Mouse (Mus musculus): ENCODE measurements around the gene Ccr2. TPM values are rescaled to one million over a fixed set of nuclear protein-coding genes. Genes with fewer than 3 reads are reported as not detected.

Ccr2 gene
- polyA plus RNA-seq, 1 experiment from 2014 or later: 0.23 TPM

DNA sequence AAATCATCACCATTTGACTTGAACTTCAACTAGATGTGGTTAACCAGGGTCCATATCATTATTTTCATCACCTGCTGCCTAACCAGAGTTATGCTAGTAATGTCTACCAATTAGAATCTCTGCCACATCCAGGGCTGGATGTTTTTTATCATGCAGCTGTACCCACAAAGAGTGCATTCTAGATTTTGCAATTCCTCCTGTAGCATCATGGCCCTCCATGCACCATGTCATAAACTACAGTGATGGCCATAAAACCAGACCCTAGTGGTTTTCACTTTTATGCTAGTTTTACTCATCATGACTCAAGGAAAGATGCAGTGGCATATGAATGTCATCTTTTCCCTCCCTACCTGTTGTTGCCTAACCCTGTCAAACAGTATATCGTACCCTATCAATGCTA lies 2.6 kb upstream of the Ccr2 start:
- H3K36me3 ChIP-seq: no peaks in the 10 kb centered on the region
- no peak overlapping the region for H3K27ac ChIP-seq (replicated peaks)
- no peak overlapping the region for H3K9ac ChIP-seq
- no peaks in the 10 kb centered on the region for H3K27me3 ChIP-seq
- ATAC-seq (ENCODE audit: low FRiP score, low read depth): no peak
- 90% methylated on average over 1 of the region's 1 CpGs for WGBS
- H3K4me2 ChIP-seq: no peak overlapping the region
- no peak overlapping the region for H3K4me3 ChIP-seq
- no peaks in the 10 kb centered on the region for H3K9me3 ChIP-seq
- no peaks in the 10 kb centered on the region for H3K4me1 ChIP-seq (replicated peaks)

DNA sequence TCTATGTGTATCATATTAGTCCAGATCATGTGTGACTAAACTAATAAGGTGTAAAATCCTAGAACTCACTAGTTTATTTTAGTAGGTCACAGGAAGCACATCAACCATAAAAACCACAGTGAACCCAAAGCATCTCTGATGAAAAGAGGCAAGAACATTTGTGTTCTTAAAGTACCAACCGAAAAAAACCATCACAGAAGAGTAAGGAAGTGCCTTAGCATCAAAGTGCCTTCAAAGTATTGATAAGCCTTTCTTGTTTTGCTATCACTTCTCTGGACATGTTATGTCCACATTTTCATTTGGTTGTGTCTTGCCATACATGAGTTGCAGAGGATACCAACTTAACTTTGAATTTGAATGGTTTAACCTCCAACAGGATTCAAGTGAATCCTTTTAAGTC lies 1.4 kb upstream of the Ccr2 start:
- H3K9me3 ChIP-seq: no peaks in the 10 kb centered on the region
- ATAC-seq (ENCODE audit: low FRiP score, low read depth): no peak
- WGBS: 87% methylated on average over 1 of the region's 1 CpGs

GRCm38 (mm10) chr9:124103199-124103598 lies 1.4 kb downstream of the Ccr2 start:
- ATAC-seq (ENCODE audit: low FRiP score, low read depth): no peak
- Histone ChIP-seq H3K27me3 (no peaks in the 10 kb centered on the region), H3K9me3 (no peaks in the 10 kb centered on the region), H3K4me1 (replicated peaks) (no peaks in the 10 kb centered on the region), H3K27ac (replicated peaks) (no peak overlapping the region), H3K4me2 (no peak overlapping the region), H3K9ac (no peak overlapping the region), H3K36me3 (no peaks in the 10 kb centered on the region), H3K4me3 (no peak overlapping the region)
- 72% methylated on average over 1 of the region's 1 CpGs for whole genome bisulfite sequencing

More for the DNA sequence above, 1.4 kb upstream of the Ccr2 start:
- no peaks in the 10 kb centered on the region for H3K27me3 ChIP-seq
- H3K27ac ChIP-seq (replicated peaks): no peak overlapping the region
- H3K4me1 ChIP-seq (replicated peaks): no peaks in the 10 kb centered on the region
- no peak overlapping the region for H3K4me3 ChIP-seq
- no peak overlapping the region for H3K9ac ChIP-seq
- no peak overlapping the region for H3K4me2 ChIP-seq
- H3K36me3 ChIP-seq: no peaks in the 10 kb centered on the region

DNA sequence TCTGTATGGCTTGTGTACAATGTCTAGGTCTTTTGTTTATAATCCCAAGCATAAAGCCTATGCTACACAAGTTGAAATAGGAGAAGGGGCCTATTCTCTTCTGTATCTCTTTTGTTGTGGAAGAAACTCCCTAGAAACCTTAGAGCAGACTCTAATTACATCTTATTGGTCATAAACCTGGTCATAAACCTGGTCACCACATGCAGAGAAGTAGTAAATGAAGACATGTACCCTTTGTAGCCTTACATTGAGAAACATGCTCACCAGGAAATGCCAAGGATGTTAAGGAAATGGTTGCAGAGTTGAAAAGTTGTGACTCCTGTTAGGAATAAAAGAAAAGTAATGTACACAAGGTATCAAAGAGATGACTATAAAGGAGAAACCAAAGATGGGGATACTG lies 3.4 kb downstream of the Ccr2 start:
- H3K9me3 ChIP-seq: no peaks in the 10 kb centered on the region
- H3K4me3 ChIP-seq: no peak overlapping the region
- H3K27ac ChIP-seq (replicated peaks): no peak overlapping the region
- no peaks in the 10 kb centered on the region for H3K27me3 ChIP-seq
- no peaks in the 10 kb centered on the region for H3K4me1 ChIP-seq (replicated peaks)
- no peak overlapping the region for H3K9ac ChIP-seq
- no peak overlapping the region for H3K4me2 ChIP-seq
- no peak for ATAC-seq (ENCODE audit: low FRiP score, low read depth)
- no peaks in the 10 kb centered on the region for H3K36me3 ChIP-seq

GRCm38 (mm10) chr9:124107232-124107631 lies 5.5 kb downstream of the Ccr2 start:
- Histone ChIP-seq H3K9me3 (no peaks in the 10 kb centered on the region), H3K4me1 (replicated peaks) (no peaks in the 10 kb centered on the region), H3K4me2 (no peak overlapping the region), H3K27ac (replicated peaks) (no peak overlapping the region), H3K27me3 (no peaks in the 10 kb centered on the region), H3K36me3 (no peaks in the 10 kb centered on the region), H3K4me3 (no peak overlapping the region), H3K9ac (no peak overlapping the region)
- no peak for ATAC-seq (ENCODE audit: low FRiP score, low read depth)

DNA sequence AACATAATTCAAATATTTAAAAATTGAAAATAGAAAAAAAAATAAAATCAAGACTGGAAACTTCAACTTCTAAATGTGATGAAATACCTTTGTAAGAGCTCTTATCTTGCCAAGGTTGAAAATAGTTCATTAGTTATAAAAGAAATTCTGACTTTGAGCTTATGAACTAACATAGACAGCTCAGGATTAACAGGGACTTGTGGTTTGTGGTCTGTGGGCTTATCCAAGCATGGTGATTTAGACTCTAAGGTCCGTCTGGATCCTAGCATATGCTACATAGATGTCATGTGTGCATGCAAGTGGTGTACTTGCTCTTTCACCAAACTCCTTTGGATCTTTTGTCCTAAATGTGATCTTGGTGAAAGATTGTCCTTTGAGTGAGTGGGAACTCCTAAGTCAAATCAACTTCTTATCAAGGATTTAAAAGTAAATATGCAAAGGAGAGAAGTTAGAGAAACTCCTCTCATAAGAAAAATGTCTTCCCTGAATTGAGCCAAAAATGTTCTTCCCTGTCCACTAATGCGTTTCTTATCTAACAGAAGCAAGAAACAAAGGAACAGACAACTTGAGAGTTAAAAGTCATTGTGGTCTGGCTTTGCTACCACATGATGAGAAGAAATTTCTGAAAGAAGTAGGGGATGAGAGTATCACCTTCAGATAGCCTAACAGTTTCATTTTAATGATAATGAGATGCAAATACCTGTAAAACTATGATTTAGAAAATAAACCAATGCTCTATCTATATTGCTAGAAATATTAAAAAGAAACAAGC lies 6.8 kb downstream of the Ccr2 start:
- H3K27me3 ChIP-seq: no peaks in the 10 kb centered on the region
- 77% methylated on average over 2 of the region's 2 CpGs for WGBS

GRCm38 (mm10) chr9:124111997-124112396 lies 10.2 kb downstream of the Ccr2 start:
- ATAC-seq (ENCODE audit: low FRiP score, low read depth): no peak
- H3K4me1 ChIP-seq (replicated peaks): no peaks in the 10 kb centered on the region
- no peaks in the 10 kb centered on the region for H3K9me3 ChIP-seq
- no peaks in the 10 kb centered on the region for H3K36me3 ChIP-seq
- WGBS: 94% methylated on average over 1 of the region's 1 CpGs
- H3K4me3 ChIP-seq: no peak overlapping the region
- H3K4me2 ChIP-seq: no peak overlapping the region
- no peak overlapping the region for H3K27ac ChIP-seq (replicated peaks)
- H3K27me3 ChIP-seq: no peaks in the 10 kb centered on the region
- no peak overlapping the region for H3K9ac ChIP-seq

More for the DNA sequence above, 6.8 kb downstream of the Ccr2 start:
- no peak overlapping the region for H3K4me3 ChIP-seq
- no peak for ATAC-seq (ENCODE audit: low FRiP score, low read depth)
- H3K9me3 ChIP-seq: no peaks in the 10 kb centered on the region
- no peaks in the 10 kb centered on the region for H3K4me1 ChIP-seq (replicated peaks)
- H3K27ac ChIP-seq (replicated peaks): no peak overlapping the region
- H3K36me3 ChIP-seq: no peaks in the 10 kb centered on the region
- no peak overlapping the region for H3K9ac ChIP-seq
- H3K4me2 ChIP-seq: no peak overlapping the region

DNA sequence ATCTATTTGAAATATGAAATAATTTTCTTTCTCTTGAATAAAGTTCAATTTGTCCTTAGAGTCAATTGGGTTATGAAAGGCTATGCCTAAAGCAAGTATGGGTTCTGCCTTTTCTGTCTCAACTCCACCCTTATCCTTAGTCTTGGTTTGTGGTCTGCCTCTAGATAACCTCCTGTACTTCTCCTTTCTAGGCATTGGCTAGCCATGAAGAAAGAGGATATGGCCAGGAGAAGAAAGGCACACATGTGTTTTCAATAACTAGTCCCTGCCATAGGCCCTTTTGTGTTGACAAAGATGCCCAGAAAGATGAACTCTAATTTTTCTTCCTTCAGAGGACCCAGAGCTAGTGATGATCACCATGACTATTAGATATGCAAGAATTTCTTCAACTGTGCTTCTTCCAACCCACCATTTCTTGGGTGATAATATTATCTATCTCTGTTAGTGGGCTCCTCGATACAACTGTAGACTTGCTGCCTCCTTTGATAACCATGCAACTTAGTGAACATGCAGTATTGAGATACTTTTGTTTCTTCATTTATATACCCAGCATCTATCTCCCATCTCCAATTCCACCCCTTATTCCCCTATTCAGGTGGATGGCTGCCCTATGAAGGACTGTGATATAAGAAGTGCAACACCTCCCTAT lies 11.0 kb downstream of the Ccr2 start:
- no peak overlapping the region for H3K4me2 ChIP-seq
- no peak for ATAC-seq (ENCODE audit: low FRiP score, low read depth)
- H3K9me3 ChIP-seq: no peaks in the 10 kb centered on the region
- no peak overlapping the region for H3K9ac ChIP-seq
- 93% methylated on average over 1 of the region's 1 CpGs for WGBS
- H3K27me3 ChIP-seq: no peaks in the 10 kb centered on the region
- H3K27ac ChIP-seq (replicated peaks): no peak overlapping the region
- no peak overlapping the region for H3K4me3 ChIP-seq
- no peaks in the 10 kb centered on the region for H3K36me3 ChIP-seq
- no peaks in the 10 kb centered on the region for H3K4me1 ChIP-seq (replicated peaks)

- Histone ChIP-seq H3K36me3 (no peaks in the 10 kb centered on the region), H3K4me1 (replicated peaks) (no peaks in the 10 kb centered on the region), H3K27me3 (no peaks in the 10 kb centered on the region), H3K9me3 (no peaks in the 10 kb centered on the region), H3K27ac (replicated peaks) (no peak overlapping the region), H3K4me2 (no peak overlapping the region), H3K4me3 (no peak overlapping the region), H3K9ac (no peak overlapping the region)
- no peak for ATAC-seq (ENCODE audit: low FRiP score, low read depth)
- WGBS: 91% methylated on average over 1 of the region's 1 CpGs
Measured at GRCm38 (mm10) chr9:124113777-124114176, 12.0 kb downstream of the Ccr2 start.

GRCm38 (mm10) chr9:124118489-124118888 lies 16.7 kb downstream of the Ccr2 start:
- 100% methylated on average over 1 of the region's 1 CpGs for WGBS
- Histone ChIP-seq H3K4me3 (no peak overlapping the region), H3K4me2 (no peak overlapping the region), H3K9ac (no peak overlapping the region), H3K27ac (replicated peaks) (no peak overlapping the region), H3K36me3 (no peaks in the 10 kb centered on the region), H3K9me3 (no peaks in the 10 kb centered on the region), H3K27me3 (no peaks in the 10 kb centered on the region), H3K4me1 (replicated peaks) (no peaks in the 10 kb centered on the region)
- no peak for ATAC-seq (ENCODE audit: low FRiP score, low read depth)

GRCm38 (mm10) chr9:124121387-124122184 lies 19.8 kb downstream of the Ccr2 start, which contains the start of gene Ccr5:
TSS of gene Ccr5 (plus strand) at chr9:124121543.
- Histone ChIP-seq H3K9me3 (no peaks in the 10 kb centered on the region), H3K4me3 (no peak within 1 kb of the TSS), H3K27ac (replicated peaks) (no peak within 1 kb of the TSS), H3K27me3 (no peaks in the 10 kb centered on the region), H3K36me3 (no peaks in the 10 kb centered on the region), H3K9ac (no peak within 1 kb of the TSS), H3K4me2 (no peak within 1 kb of the TSS), H3K4me1 (replicated peaks) (no peaks in the 10 kb centered on the region)
- 87% methylated on average over 3 of the region's 3 CpGs for WGBS
- no peak for ATAC-seq (ENCODE audit: low FRiP score, low read depth)

DNA sequence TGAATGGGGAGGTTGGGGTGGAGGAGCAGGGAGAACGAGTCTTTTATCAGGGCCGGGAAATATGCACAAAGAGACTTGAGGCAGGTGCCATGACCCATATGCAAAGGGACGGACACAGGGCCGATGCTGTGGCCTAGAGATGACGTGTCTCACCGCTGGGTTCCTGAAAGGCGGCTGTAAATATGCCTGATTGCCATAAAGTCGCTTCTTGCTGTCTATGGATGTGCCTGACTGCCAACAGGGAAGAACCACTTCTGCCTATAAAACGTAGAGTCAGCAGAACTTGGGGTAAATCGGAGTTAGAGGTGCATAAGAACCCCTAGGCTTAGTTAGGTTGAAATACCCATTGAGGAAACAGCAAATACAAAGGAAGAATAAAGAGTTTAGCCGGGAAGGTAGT lies 23.8 kb downstream of the Ccr2 start:
- ATAC-seq (ENCODE audit: low FRiP score, low read depth): no peak
- H3K9ac ChIP-seq: no peak overlapping the region
- 81% methylated on average over 11 of the region's 11 CpGs for WGBS
- no peaks in the 10 kb centered on the region for H3K27me3 ChIP-seq
- H3K4me3 ChIP-seq: no peak overlapping the region
- H3K4me2 ChIP-seq: no peak overlapping the region
- H3K4me1 ChIP-seq (replicated peaks): no peaks in the 10 kb centered on the region
- no peak overlapping the region for H3K27ac ChIP-seq (replicated peaks)
- no peaks in the 10 kb centered on the region for H3K9me3 ChIP-seq
- no peaks in the 10 kb centered on the region for H3K36me3 ChIP-seq
